ENCODE assay signal across 16 mouse cellular contexts in the genomic region with DNA sequence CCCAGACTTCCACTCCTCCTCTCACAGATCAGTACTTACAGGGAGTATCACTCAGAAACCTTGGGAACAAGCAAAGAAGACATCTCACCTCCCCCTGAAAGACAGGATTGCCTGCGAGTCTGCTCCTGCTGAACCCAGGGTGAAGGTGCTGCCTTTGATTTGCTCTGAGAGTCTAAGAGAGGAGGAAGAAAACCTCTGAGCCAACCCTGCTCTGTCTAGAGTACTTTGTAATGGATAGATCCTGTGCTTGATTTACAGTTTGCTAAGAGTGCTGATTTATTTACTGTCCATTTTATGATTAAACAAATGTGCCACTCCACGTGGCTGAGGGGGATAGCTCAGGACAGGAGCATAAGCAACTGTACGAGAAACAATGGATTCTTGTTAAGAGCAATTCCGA. TPM values are rescaled to one million over a fixed set of nuclear protein-coding genes. Genes with fewer than 3 reads are reported as not detected.
A peak's percentile ranks its signal among the peaks of the same experiment; 100 is the strongest.
DNase-seq lines count a peak whose midpoint lies in the region; ATAC-seq and TF ChIP-seq lines count a peak whose summit lies in the region.
"Had no signal": no experiment of that assay in that cellular context is flagged by ENCODE, and none has a peak within 500 bp of the region (broad histone marks: within the 10 kb centered on the region; RNA-seq: fewer than 3 reads in every experiment).

No protein-coding gene starts in this region.

- no peaks in the 10 kb centered on the region for H3K36me3 ChIP-seq in kidney, embryonic 16.5 days (ENCODE audit: insufficient read depth, low read length)
- H3K36me3 ChIP-seq in embryonic facial prominence, embryonic 15.5 days: no peaks in the 10 kb centered on the region
- no peaks in the 10 kb centered on the region for H3K36me3 ChIP-seq in myocyte (ENCODE audit: control insufficient read depth, insufficient read depth)
- H3K36me3 ChIP-seq: hindbrain, embryonic 13.5 days; liver, embryonic 13.5 days had no signal

- no peaks in the 10 kb centered on the region for H3K27me3 ChIP-seq in kidney, embryonic 16.5 days (ENCODE audit: insufficient read depth, low read length)
- no peaks in the 10 kb centered on the region for H3K27me3 ChIP-seq in embryonic facial prominence, embryonic 15.5 days
- no peaks in the 10 kb centered on the region for H3K27me3 ChIP-seq in myocyte (ENCODE audit: control insufficient read depth, insufficient read depth, insufficient read length)
- H3K27me3 ChIP-seq: hindbrain, embryonic 13.5 days; liver, embryonic 13.5 days; megakaryocyte, embryonic 14.5 days had no signal

- intact Hi-C loops in left cerebral cortex, postnatal 10 days (cut with DNase I): no loop called here

- no peak overlapping the region for H3K4me3 ChIP-seq in kidney, embryonic 16.5 days (ENCODE audit: low read length)
- H3K4me3 ChIP-seq in embryonic facial prominence, embryonic 15.5 days (replicated peaks): no peak overlapping the region
- H3K4me3 ChIP-seq in myocyte: no peak overlapping the region
- H3K4me3 ChIP-seq: hindbrain, embryonic 13.5 days; liver, embryonic 13.5 days; megakaryocyte, embryonic 14.5 days had no signal

- H3K9me3 ChIP-seq in kidney, embryonic 16.5 days (ENCODE audit: low read length): no peaks in the 10 kb centered on the region
- H3K9me3 ChIP-seq in embryonic facial prominence, embryonic 15.5 days (replicated peaks): no peaks in the 10 kb centered on the region
- H3K9me3 ChIP-seq: hindbrain, embryonic 13.5 days; liver, embryonic 13.5 days; megakaryocyte, embryonic 14.5 days had no signal

- peak; percentile 50 for ATAC-seq in kidney, embryonic 16.5 days (ENCODE audit: low FRiP score, low TSS enrichment)
- no peak for ATAC-seq in embryonic facial prominence, embryonic 15.5 days (ENCODE audit: insufficient number of reproducible peaks, low FRiP score, low TSS enrichment, low read depth)

- H3K79me2 ChIP-seq in myocyte (ENCODE audit: control insufficient read depth, insufficient read depth): no peaks in the 10 kb centered on the region

- DNase-seq in embryo, embryonic 11 days: peak; percentile 15
- DNase-seq in embryo, embryonic 10 days (ENCODE audit: low spot score): no peak
- no peak for DNase-seq in kidney, postnatal 36 days
- DNase-seq in left cerebral cortex, postnatal 10 days (ENCODE audit: extremely low spot score in 1 of 2, low spot score in 2 of 2): no peak
- no peak for DNase-seq in thymus, postnatal 0 days (ENCODE audit: low spot score)
- DNase-seq: adrenal gland, postnatal 10 days; cerebellum, postnatal 14 days; kidney, postnatal 4 days; liver, embryonic 13.5 days had no signal

- no peak overlapping the region for H3K4me2 ChIP-seq in kidney, embryonic 16.5 days (replicated peaks; ENCODE audit: low read depth, low read length)
- 0 out of 2 replicates have a peak overlapping the region, but pooled peaks have one; percentile 11 for H3K4me2 ChIP-seq in embryonic facial prominence, embryonic 15.5 days (replicated peaks)
- H3K4me2 ChIP-seq in myocyte (ENCODE audit: low read depth): peak overlapping the region; percentile 36
- H3K4me2 ChIP-seq: hindbrain, embryonic 13.5 days; liver, embryonic 13.5 days had no signal

- TF ChIP-seq POLR2A in myocyte (IDR thresholded peaks at IDR 0.05; ENCODE audit: insufficient read length, low read depth): no peak

- 28% methylated on average over 4 of the region's 4 CpGs for WGBS in kidney, embryonic 16.5 days
- 35% methylated on average over 4 of the region's 4 CpGs for WGBS in embryonic facial prominence, embryonic 15.5 days

- peak overlapping the region; percentile 68 for H3K27ac ChIP-seq in kidney, embryonic 16.5 days (ENCODE audit: low read length)
- H3K27ac ChIP-seq in embryonic facial prominence, embryonic 15.5 days (replicated peaks): peak overlapping the region; percentile 48
- H3K27ac ChIP-seq: hindbrain, embryonic 13.5 days; liver, embryonic 13.5 days had no signal

- 0 out of 2 replicates have a peak overlapping the region, but pooled peaks have one; percentile 24 for H3K9ac ChIP-seq in kidney, embryonic 16.5 days (replicated peaks; ENCODE audit: low read length)
- H3K9ac ChIP-seq in embryonic facial prominence, embryonic 15.5 days: no peak overlapping the region
- H3K9ac ChIP-seq: hindbrain, embryonic 13.5 days; liver, embryonic 13.5 days had no signal

- H3K4me1 ChIP-seq in kidney, embryonic 16.5 days (ENCODE audit: insufficient read depth, low read length): peaks cover 30% of the 10 kb centered on the region
- H3K4me1 ChIP-seq in embryonic facial prominence, embryonic 15.5 days: peaks cover 10% of the 10 kb centered on the region
- H3K4me1 ChIP-seq: liver, embryonic 13.5 days; megakaryocyte, embryonic 14.5 days had no signal

- H3ac ChIP-seq in myocyte (ENCODE audit: control insufficient read depth, insufficient read length): no peak overlapping the region

TF ChIP-seq in myocyte, 11 proteins besides CTCF, POLR2A, EP300 and RAD21:
- TF ChIP-seq CEBPB (IDR thresholded peaks at IDR 0.05; ENCODE audit: insufficient read depth, poor library complexity, severe bottlenecking) (no peak), MYOD1 (IDR thresholded peaks at IDR 0.05; ENCODE audit: control insufficient read depth in 1 of 3, insufficient read length in 2 of 3, low read depth in 2 of 3) (no peak), E2F4 (IDR thresholded peaks at IDR 0.05; ENCODE audit: insufficient read depth) (no peak), MAX (IDR thresholded peaks at IDR 0.05; ENCODE audit: low read depth) (no peak), USF1 (IDR thresholded peaks at IDR 0.05; ENCODE audit: low read depth) (no peak), POLR2AphosphoS2 (IDR thresholded peaks at IDR 0.05; ENCODE audit: insufficient read length, low read depth) (no peak), TCF12 (IDR thresholded peaks at IDR 0.05; ENCODE audit: insufficient read depth, poor library complexity, severe bottlenecking) (no peak), TCF3 (IDR thresholded peaks at IDR 0.05; ENCODE audit: insufficient read length, low read depth) (no peak), REST (IDR thresholded peaks at IDR 0.05; ENCODE audit: insufficient read depth, insufficient read length) (no peak), SRF (IDR thresholded peaks at IDR 0.05; ENCODE audit: control insufficient read depth, insufficient read length, low read depth) (no peak), MYOG (IDR thresholded peaks at IDR 0.05; ENCODE audit: control insufficient read depth in 1 of 3, insufficient read depth in 1 of 3, insufficient read length in 2 of 3, low read depth in 2 of 3) (no peak)

RNA-seq across cellular contexts. Expression of gene C1qtnf7, which starts 35.1 kb away (rescaled TPM):
- polyA plus RNA-seq in kidney, embryonic 16.5 days (2015; fragmentation: Nextera tagmentation; extraction: Ambion mirVana): 5.4 and 8.5 TPM in 2 replicates
- 18.1 and 20.6 TPM in 2 replicates for polyA plus RNA-seq in embryonic facial prominence, embryonic 15.5 days (2015; fragmentation: Nextera tagmentation; extraction: Ambion mirVana)
- polyA plus RNA-seq in myocyte (2012; fragmentation: generic; extraction: Trizol): not detected
- total RNA-seq in left cerebral cortex, postnatal 10 days (2021): 1 to 10 TPM; 1.3 to 1.6 TPM
- polyA plus RNA-seq in thymus, postnatal 0 days (2015; fragmentation: Nextera tagmentation; extraction: Ambion mirVana): 1.2 TPM in 2 replicates
- total RNA-seq: monocyte, adult 5-6 weeks; neutrophil, adult 5-6 weeks had no signal
